Mouse (Mus musculus): ENCODE results near the gene Hspd1. TPM values are rescaled to one million over a fixed set of nuclear protein-coding genes. Genes with fewer than 3 reads are reported as not detected.
"Not testable (repeated sequence)": the region's sequence is repeated elsewhere in the genome, so short reads cannot be mapped to it uniquely, and the experiment has no call there.

The Hspd1 gene
- 378 and 384 TPM in 2 replicates for polyA plus RNA-seq (2016; fragmentation: Nextera tagmentation; extraction: Ambion mirVana)

GRCm38 (mm10) chr1:55087932-55088610 lies at the start of gene Hspd1, which contains the start of gene Hspe1:
TSS of gene Hspd1 (minus strand) at chr1:55088243.
TSS of gene Hspe1 (plus strand) at chr1:55088132.
- Histone ChIP-seq H3K4me3 (replicated peaks) (peak within 1 kb of the TSS; percentile 92), H3K36me3 (peaks cover 50% of the 10 kb centered on the region), H3K9ac (replicated peaks) (peak within 1 kb of the TSS; percentile 94), H3K27me3 (no peaks in the 10 kb centered on the region), H3K4me1 (replicated peaks) (peaks cover 29% of the 10 kb centered on the region), H3K9me3 (no peaks in the 10 kb centered on the region), H3K27ac (peak within 1 kb of the TSS; percentile 95), H3K4me2 (peak within 1 kb of the TSS; percentile 90)
- under 1% methylated on average over 67 of the region's 76 CpGs for WGBS
- peak; percentile 94 for ATAC-seq (ENCODE audit: insufficient number of reproducible peaks, insufficient read depth, low FRiP score, low TSS enrichment, low read depth)

GRCm38 (mm10) chr1:55135846-55136245 lies 47.8 kb upstream of the Hspd1 start:
- no peak overlapping the region for H3K9ac ChIP-seq (replicated peaks)
- ATAC-seq (ENCODE audit: insufficient number of reproducible peaks, insufficient read depth, low FRiP score, low TSS enrichment, low read depth), result no peak
- 95% methylated on average over 1 of the region's 1 CpGs for WGBS
- peaks cover 42% of the 10 kb centered on the region for H3K36me3 ChIP-seq
- H3K9me3 ChIP-seq, result no peaks in the 10 kb centered on the region
- no peak overlapping the region for H3K27ac ChIP-seq
- peaks cover 10% of the 10 kb centered on the region for H3K4me1 ChIP-seq (replicated peaks)
- H3K27me3 ChIP-seq, result no peaks in the 10 kb centered on the region
- H3K4me3 ChIP-seq (replicated peaks), result no peak overlapping the region
- H3K4me2 ChIP-seq, result no peak overlapping the region

- Histone ChIP-seq H3K4me1 (replicated peaks) (peaks cover 10% of the 10 kb centered on the region), H3K9ac (replicated peaks) (no peak overlapping the region), H3K4me2 (no peak overlapping the region), H3K9me3 (no peaks in the 10 kb centered on the region), H3K27ac (no peak overlapping the region), H3K27me3 (no peaks in the 10 kb centered on the region), H3K36me3 (peaks cover 28% of the 10 kb centered on the region), H3K4me3 (replicated peaks) (no peak overlapping the region)
- no peak for ATAC-seq (ENCODE audit: insufficient number of reproducible peaks, insufficient read depth, low FRiP score, low TSS enrichment, low read depth)
- WGBS, result 88% methylated on average over 3 of the region's 3 CpGs
Observed at GRCm38 (mm10) chr1:55134301-55134700, 46.3 kb upstream of the Hspd1 start.

DNA sequence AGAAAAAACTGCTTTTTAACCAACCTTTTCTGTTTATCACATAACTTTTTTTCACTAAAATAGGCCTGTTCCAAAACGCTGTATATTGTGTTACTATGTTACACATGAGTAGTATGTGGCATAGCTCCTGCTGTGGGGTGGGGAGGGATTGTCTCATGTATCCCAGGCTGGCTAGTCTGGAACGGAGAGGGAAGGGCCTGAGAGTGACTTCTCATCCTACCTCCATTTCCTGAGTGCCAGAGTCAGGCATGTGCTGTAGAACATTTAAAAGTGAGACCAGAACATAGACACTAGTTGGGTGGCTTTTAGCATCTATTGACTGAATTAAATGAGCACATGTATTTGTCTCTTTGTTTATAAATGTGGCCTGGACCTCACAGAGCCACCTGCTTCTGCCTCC lies 45.1 kb upstream of the Hspd1 start:
- no peak overlapping the region for H3K4me2 ChIP-seq
- WGBS, result 77% methylated on average over 2 of the region's 2 CpGs
- H3K9ac ChIP-seq (replicated peaks), result no peak overlapping the region

GRCm38 (mm10) chr1:55132308-55132707 lies 44.3 kb upstream of the Hspd1 start:
- Histone ChIP-seq H3K4me2 (peak overlapping the region; percentile 72), H3K4me3 (replicated peaks) (peak overlapping the region; percentile 98), H3K9ac (replicated peaks) (peak overlapping the region; percentile 99), H3K27me3 (0 out of 2 replicates have a peak, but pooled peaks cover 3% of the 10 kb centered on the region), H3K4me1 (replicated peaks) (peaks cover 10% of the 10 kb centered on the region), H3K36me3 (peaks cover 16% of the 10 kb centered on the region), H3K27ac (no peak overlapping the region), H3K9me3 (no peaks in the 10 kb centered on the region)
- 78% methylated on average over 4 of the region's 4 CpGs for WGBS
- no peak for ATAC-seq (ENCODE audit: insufficient number of reproducible peaks, insufficient read depth, low FRiP score, low TSS enrichment, low read depth)

More for the DNA sequence above, 45.1 kb upstream of the Hspd1 start:
- Histone ChIP-seq H3K4me3 (replicated peaks) (no peak overlapping the region), H3K4me1 (replicated peaks) (peaks cover 10% of the 10 kb centered on the region), H3K27me3 (0 out of 2 replicates have a peak, but pooled peaks cover 3% of the 10 kb centered on the region), H3K27ac (no peak overlapping the region), H3K9me3 (no peaks in the 10 kb centered on the region), H3K36me3 (peaks cover 23% of the 10 kb centered on the region)
- no peak for ATAC-seq (ENCODE audit: insufficient number of reproducible peaks, insufficient read depth, low FRiP score, low TSS enrichment, low read depth)

GRCm38 (mm10) chr1:55131424-55132014 lies 43.5 kb upstream of the Hspd1 start:
- Histone ChIP-seq H3K9me3 (no peaks in the 10 kb centered on the region), H3K4me3 (replicated peaks) (peak overlapping the region; percentile 98), H3K27ac (peak overlapping the region; percentile 98), H3K36me3 (peaks cover 11% of the 10 kb centered on the region), H3K4me2 (peak overlapping the region; percentile 72), H3K4me1 (replicated peaks) (peaks cover 10% of the 10 kb centered on the region), H3K9ac (replicated peaks) (peak overlapping the region; percentile 99), H3K27me3 (0 out of 2 replicates have a peak, but pooled peaks cover 3% of the 10 kb centered on the region)
- peak; percentile 86; the same call in 1 of the 2 replicates for ATAC-seq (ENCODE audit: insufficient number of reproducible peaks, insufficient read depth, low FRiP score, low TSS enrichment, low read depth)
- under 1% methylated on average over 47 of the region's 47 CpGs for WGBS

GRCm38 (mm10) chr1:55130943-55131401 lies 42.9 kb upstream of the Hspd1 start, which contains the start of gene Mob4:
TSS of gene Mob4 (plus strand) at chr1:55131231.
- under 1% methylated on average over 42 of the region's 42 CpGs for WGBS
- Histone ChIP-seq H3K27me3 (0 out of 2 replicates have a peak, but pooled peaks cover 3% of the 10 kb centered on the region), H3K4me3 (replicated peaks) (peak within 1 kb of the TSS; percentile 98), H3K9me3 (no peaks in the 10 kb centered on the region), H3K9ac (replicated peaks) (peak within 1 kb of the TSS; percentile 99), H3K36me3 (peaks cover 11% of the 10 kb centered on the region), H3K4me1 (replicated peaks) (peaks cover 10% of the 10 kb centered on the region), H3K4me2 (peak within 1 kb of the TSS; percentile 72), H3K27ac (peak within 1 kb of the TSS; percentile 98)
- ATAC-seq (ENCODE audit: insufficient number of reproducible peaks, insufficient read depth, low FRiP score, low TSS enrichment, low read depth), result peak; percentile 98

DNA sequence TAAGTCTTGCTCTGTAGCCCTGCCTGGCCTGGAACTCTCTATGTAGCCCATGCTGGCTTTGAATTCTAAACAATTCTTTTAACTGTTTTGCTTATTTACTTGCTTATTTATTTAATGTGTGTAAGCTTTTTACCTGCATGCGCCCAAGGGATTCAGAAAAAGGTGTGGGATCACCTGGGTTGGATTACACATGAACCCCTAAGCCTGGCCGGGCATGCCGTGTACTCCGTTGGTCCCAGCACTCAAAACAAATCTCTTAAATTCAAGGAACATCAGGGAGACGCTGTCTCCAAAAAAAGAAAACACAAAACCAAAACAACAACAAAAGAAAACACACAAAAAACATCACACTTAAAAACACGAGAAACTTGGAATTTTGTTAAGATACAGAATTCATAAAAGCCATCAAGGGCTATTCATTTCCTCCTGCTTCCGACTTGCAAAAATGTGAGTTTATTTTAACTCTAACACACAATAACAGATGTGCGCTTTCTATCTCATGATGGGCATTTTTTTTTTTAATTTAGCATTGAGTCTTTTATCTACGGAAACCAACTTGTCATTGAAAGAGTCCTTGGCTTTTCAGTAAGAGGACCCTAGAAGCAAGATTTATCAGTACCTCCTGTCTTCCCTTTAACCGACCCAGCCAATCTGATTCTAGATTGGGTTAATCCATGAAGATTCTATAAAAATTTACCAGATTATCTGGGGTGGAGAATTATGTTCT lies 42.3 kb upstream of the Hspd1 start:
- Histone ChIP-seq H3K9me3 (no peaks in the 10 kb centered on the region), H3K4me2 (peak overlapping the region; percentile 72), H3K4me3 (replicated peaks) (peak overlapping the region; percentile 98), H3K4me1 (replicated peaks) (peaks cover 10% of the 10 kb centered on the region), H3K36me3 (peaks cover 5% of the 10 kb centered on the region), H3K27ac (peak overlapping the region; percentile 98), H3K9ac (replicated peaks) (peak overlapping the region; percentile 99), H3K27me3 (0 out of 2 replicates have a peak, but pooled peaks cover 3% of the 10 kb centered on the region)
- 72% methylated on average over 10 of the region's 10 CpGs for WGBS
- 0 out of 2 replicates have a peak, but pooled peaks have one; percentile 1 for ATAC-seq (ENCODE audit: insufficient number of reproducible peaks, insufficient read depth, low FRiP score, low TSS enrichment, low read depth)

DNA sequence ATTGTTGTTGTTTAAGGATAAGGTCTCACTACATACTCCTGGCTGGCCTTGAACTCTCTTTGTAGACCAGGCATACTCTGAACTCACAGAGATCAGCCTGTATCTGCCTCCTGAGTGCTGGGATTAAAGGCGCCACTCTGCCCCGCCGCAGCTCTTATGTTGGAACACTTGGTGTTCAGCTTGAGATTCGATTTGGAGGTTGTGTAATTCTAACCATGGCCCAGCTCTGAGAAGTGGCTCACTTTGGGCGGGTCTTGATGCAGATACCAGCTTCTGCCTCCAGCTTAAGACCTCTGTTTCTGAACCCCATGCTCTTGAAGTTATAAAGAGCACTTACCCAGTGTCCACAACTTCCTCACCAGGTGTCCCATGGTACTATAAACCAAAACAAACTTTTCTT lies 41.7 kb upstream of the Hspd1 start:
- Histone ChIP-seq H3K9ac (replicated peaks) (no peak overlapping the region), H3K4me2 (peak overlapping the region; percentile 72; the same call in 1 of the 2 replicates), H3K27me3 (0 out of 2 replicates have a peak, but pooled peaks cover 3% of the 10 kb centered on the region), H3K4me1 (replicated peaks) (peaks cover 10% of the 10 kb centered on the region), H3K9me3 (no peaks in the 10 kb centered on the region), H3K27ac (no peak overlapping the region), H3K4me3 (replicated peaks) (no peak overlapping the region), H3K36me3 (no peaks in the 10 kb centered on the region; the same call in 1 of the 2 replicates)
- ATAC-seq (ENCODE audit: insufficient number of reproducible peaks, insufficient read depth, low FRiP score, low TSS enrichment, low read depth), result no peak
- WGBS, result 92% methylated on average over 5 of the region's 5 CpGs

DNA sequence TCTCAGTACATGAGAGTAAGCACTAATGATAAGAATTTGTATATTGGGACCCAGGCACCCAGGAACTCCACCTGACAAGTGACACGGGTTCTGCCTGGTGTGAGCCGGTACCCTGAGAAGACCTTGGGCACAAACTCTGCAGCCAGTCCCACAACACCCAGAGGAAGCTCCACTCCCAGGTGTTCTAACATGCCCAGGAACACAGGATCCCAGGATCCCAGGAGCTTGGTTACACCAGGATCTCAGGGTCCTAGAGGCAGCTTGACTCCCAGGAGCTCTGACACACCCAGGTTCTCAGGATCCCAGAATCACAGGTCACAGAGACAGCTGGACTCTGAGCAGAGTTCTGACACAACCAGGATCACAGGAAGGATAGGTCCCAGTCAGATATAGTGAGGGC lies 36.1 kb upstream of the Hspd1 start:
- not testable (repeated sequence) for H3K4me3 ChIP-seq (replicated peaks); H3K27ac ChIP-seq; ATAC-seq (ENCODE audit: insufficient number of reproducible peaks, insufficient read depth, low FRiP score, low TSS enrichment, low read depth); H3K9me3 ChIP-seq; H3K9ac ChIP-seq (replicated peaks); H3K27me3 ChIP-seq; H3K4me1 ChIP-seq (replicated peaks); H3K36me3 ChIP-seq; H3K4me2 ChIP-seq
- 92% methylated on average over 2 of the region's 2 CpGs for WGBS

GRCm38 (mm10) chr1:55123561-55123960 lies 35.5 kb upstream of the Hspd1 start:
- Histone ChIP-seq H3K4me1 (replicated peaks) (no peaks in the 10 kb centered on the region), H3K9ac (replicated peaks) (no peak overlapping the region), H3K4me3 (replicated peaks) (no peak overlapping the region), H3K27me3 (0 out of 2 replicates have a peak, but pooled peaks cover 3% of the 10 kb centered on the region), H3K27ac (no peak overlapping the region), H3K4me2 (no peak overlapping the region), H3K9me3 (no peaks in the 10 kb centered on the region), H3K36me3 (no peaks in the 10 kb centered on the region)
- no peak for ATAC-seq (ENCODE audit: insufficient number of reproducible peaks, insufficient read depth, low FRiP score, low TSS enrichment, low read depth)
- 81% methylated on average over 2 of the region's 2 CpGs for WGBS
